Mouse (Mus musculus): ENCODE measurements around the gene Ankrd16. TPM values are rescaled to one million over a fixed set of nuclear protein-coding genes. Genes with fewer than 3 reads are reported as not detected.

Gene Ankrd16
- polyA plus RNA-seq, 1 experiment from 2014 or later: 24.2 TPM

DNA sequence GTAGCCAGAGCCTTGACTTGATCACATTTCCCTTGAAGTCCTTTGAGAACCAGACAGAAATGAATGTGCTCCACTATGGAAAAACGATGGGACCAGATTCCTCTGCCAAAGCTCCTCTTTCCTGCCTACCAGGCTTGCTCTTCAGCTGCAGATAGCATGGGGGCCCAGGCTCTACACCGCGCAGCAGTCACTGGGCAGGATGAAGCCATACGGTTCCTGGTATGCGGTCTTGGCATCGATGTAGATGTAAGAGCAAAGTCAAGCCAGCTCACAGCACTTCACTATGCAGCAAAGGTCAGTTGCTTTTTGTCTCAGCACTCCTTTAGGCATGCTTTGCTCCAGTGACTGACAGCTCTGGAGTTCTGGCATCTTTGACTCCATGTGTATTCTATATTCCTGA is 6.5 kb downstream of the Ankrd16 start:
- DNase-seq (ENCODE audit: low spot score) (no peak), ATAC-seq (replicated peaks; ENCODE audit: low FRiP score) (no peak)
- H3K4me2 ChIP-seq: no peak overlapping the region
- H3K27ac ChIP-seq (ENCODE audit: low read depth, low read length): no peak overlapping the region
- H3K27me3 ChIP-seq (replicated peaks; ENCODE audit: control insufficient read depth, insufficient read depth, low read length): no peaks in the 10 kb centered on the region
- H3K36me3 ChIP-seq (ENCODE audit: control insufficient read depth, insufficient read depth, low read length): peaks cover 31% of the 10 kb centered on the region
- H3K4me3 ChIP-seq (ENCODE audit: low read depth, low read length): no peak overlapping the region
- no peaks in the 10 kb centered on the region for H3K9me3 ChIP-seq (ENCODE audit: control insufficient read depth, low read length)
- 90% methylated on average over 6 of the region's 6 CpGs for WGBS
- H3K9ac ChIP-seq (ENCODE audit: low read depth, low read length): no peak overlapping the region
- peaks cover 6% of the 10 kb centered on the region; the same call in 1 of the 2 replicates for H3K4me1 ChIP-seq (replicated peaks; ENCODE audit: control insufficient read depth, insufficient read depth, low read length)

DNA sequence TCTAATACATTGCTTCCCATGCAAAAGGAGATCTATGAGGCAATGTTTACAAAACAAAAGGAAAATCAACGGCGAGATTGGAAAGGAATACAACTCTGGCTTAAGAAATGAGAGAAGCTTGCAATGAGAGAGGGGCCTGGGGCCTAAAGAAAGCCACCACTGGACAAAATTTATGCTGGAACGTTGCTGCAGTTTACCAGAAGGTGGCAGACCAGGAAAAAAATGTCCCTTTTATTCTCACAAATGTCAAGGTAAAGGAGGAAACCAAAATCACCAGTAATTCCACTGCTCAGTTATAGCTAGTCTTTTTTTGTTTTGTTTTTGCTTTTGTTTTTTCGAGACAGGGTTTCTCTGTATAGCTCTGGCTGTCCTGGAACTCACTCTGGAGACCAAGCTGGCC is 17.0 kb downstream of the Ankrd16 start:
- Histone ChIP-seq H3K27ac (ENCODE audit: low read depth, low read length) (no peak overlapping the region), H3K9ac (ENCODE audit: low read depth, low read length) (no peak overlapping the region), H3K36me3 (ENCODE audit: control insufficient read depth, insufficient read depth, low read length) (peaks cover 13% of the 10 kb centered on the region; the same call in 1 of the 2 replicates), H3K4me2 (no peak overlapping the region), H3K9me3 (ENCODE audit: control insufficient read depth, low read length) (no peaks in the 10 kb centered on the region), H3K4me3 (ENCODE audit: low read depth, low read length) (no peak overlapping the region), H3K27me3 (replicated peaks; ENCODE audit: control insufficient read depth, insufficient read depth, low read length) (no peaks in the 10 kb centered on the region), H3K4me1 (replicated peaks; ENCODE audit: control insufficient read depth, insufficient read depth, low read length) (no peaks in the 10 kb centered on the region)
- ATAC-seq (replicated peaks; ENCODE audit: low FRiP score): no peak
- no peak for DNase-seq (ENCODE audit: low spot score)
- 76% methylated on average over 4 of the region's 4 CpGs for WGBS

DNA sequence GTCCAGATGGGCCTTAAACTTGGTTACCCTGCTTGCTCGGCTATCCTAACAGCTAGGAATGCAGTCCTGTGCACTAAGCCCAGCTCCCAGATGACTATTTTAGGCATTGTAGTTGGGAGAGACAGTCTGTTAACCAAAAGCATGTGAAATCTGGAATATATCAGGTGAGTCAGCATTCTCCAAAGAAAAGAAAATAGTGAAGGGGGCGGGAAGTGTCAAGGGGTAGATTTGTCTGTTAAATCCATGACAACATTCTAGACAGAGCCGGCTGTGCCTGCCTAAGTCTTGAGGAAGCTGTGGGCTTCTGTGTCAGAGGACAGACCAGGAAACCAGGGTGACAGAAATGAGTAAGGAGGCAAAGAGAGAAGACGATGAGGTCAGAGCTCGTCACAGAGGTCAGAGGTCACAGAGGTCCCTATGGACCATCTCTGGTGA is 20.3 kb downstream of the Ankrd16 start:
- no peaks in the 10 kb centered on the region for H3K27me3 ChIP-seq (replicated peaks; ENCODE audit: control insufficient read depth, insufficient read depth, low read length)
- H3K27ac ChIP-seq (ENCODE audit: low read depth, low read length): no peak overlapping the region
- no peak overlapping the region for H3K4me2 ChIP-seq
- H3K9ac ChIP-seq (ENCODE audit: low read depth, low read length): no peak overlapping the region
- H3K36me3 ChIP-seq (ENCODE audit: control insufficient read depth, insufficient read depth, low read length): no peaks in the 10 kb centered on the region
- ATAC-seq (replicated peaks; ENCODE audit: low FRiP score): no peak
- DNase-seq (ENCODE audit: low spot score): no peak
- WGBS: 60% methylated on average over 5 of the region's 5 CpGs
- no peaks in the 10 kb centered on the region for H3K4me1 ChIP-seq (replicated peaks; ENCODE audit: control insufficient read depth, insufficient read depth, low read length)
- no peak overlapping the region for H3K4me3 ChIP-seq (ENCODE audit: low read depth, low read length)
- no peaks in the 10 kb centered on the region for H3K9me3 ChIP-seq (ENCODE audit: control insufficient read depth, low read length)

DNA sequence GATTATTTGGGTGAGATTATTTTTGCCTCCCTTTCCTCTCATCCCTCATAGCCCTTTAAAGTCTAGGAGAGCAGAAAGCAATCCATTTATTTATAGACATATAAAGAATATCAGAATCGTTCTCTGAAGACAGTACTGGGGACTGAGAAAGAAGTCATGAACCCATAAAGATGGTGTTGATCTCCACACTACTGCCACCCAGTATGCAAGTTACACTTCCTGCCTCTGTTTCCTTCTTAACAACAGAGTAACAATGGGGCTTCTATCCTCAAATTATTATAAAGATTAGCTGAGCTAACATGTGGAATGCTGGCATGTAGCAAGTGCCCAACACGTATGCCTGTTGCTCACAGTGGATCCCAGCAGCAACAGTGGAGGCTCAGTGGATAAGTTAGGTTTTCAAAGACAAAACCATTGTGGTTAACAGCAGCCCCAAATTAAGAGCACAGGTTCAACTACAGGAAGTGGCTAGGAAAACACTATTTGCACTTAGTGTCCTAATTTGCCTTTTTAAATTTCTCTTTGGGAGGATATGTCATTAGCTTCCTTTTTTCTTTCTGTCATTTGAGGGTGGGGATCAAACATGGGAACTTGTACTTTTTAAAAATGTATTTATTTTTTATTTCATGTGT is 23.7 kb downstream of the Ankrd16 start:
- Histone ChIP-seq H3K4me2 (no peak overlapping the region), H3K27ac (ENCODE audit: low read depth, low read length) (no peak overlapping the region), H3K4me1 (replicated peaks; ENCODE audit: control insufficient read depth, insufficient read depth, low read length) (no peaks in the 10 kb centered on the region), H3K9ac (ENCODE audit: low read depth, low read length) (no peak overlapping the region), H3K9me3 (ENCODE audit: control insufficient read depth, low read length) (no peaks in the 10 kb centered on the region), H3K36me3 (ENCODE audit: control insufficient read depth, insufficient read depth, low read length) (no peaks in the 10 kb centered on the region), H3K4me3 (ENCODE audit: low read depth, low read length) (no peak overlapping the region), H3K27me3 (replicated peaks; ENCODE audit: control insufficient read depth, insufficient read depth, low read length) (no peaks in the 10 kb centered on the region)
- DNase-seq (ENCODE audit: low spot score) (no peak), ATAC-seq (replicated peaks; ENCODE audit: low FRiP score) (no peak)
- 79% methylated on average over 2 of the region's 2 CpGs for WGBS

Other genes with a start within 250 kb of the Ankrd16 start
- 17.5 and 20.3 TPM in 2 replicates for gene Pfkfb3, start 223.8 kb upstream of the Ankrd16 start, polyA plus RNA-seq (2014; fragmentation: Nextera tagmentation; extraction: Ambion mirVana)
- gene Rbm17, start 173.7 kb upstream of the Ankrd16 start, polyA plus RNA-seq (2014; fragmentation: Nextera tagmentation; extraction: Ambion mirVana): 176 and 179 TPM in 2 replicates
- not detected in 2 replicates for gene Gm17490, start 151.6 kb upstream of the Ankrd16 start, polyA plus RNA-seq (2014; fragmentation: Nextera tagmentation; extraction: Ambion mirVana)
- gene Il2ra, start 135.1 kb upstream of the Ankrd16 start, polyA plus RNA-seq (2014; fragmentation: Nextera tagmentation; extraction: Ambion mirVana): 0.04 TPM in 1 of 2 replicates, not detected in the other
- 1.6 and 2.1 TPM in 2 replicates for gene Il15ra, start 72.6 kb upstream of the Ankrd16 start, polyA plus RNA-seq (2014; fragmentation: Nextera tagmentation; extraction: Ambion mirVana)
- 73.5 and 80.7 TPM in 2 replicates for gene Fbh1, start 294 bp upstream of the Ankrd16 start, polyA plus RNA-seq (2014; fragmentation: Nextera tagmentation; extraction: Ambion mirVana)

Measured in liver, embryonic 11.5 days (tissue).